Mouse (Mus musculus) hindlimb bud, embryonic 11.5 days (tissue): Measurements from ENCODE around the gene Hmgb1.

Experiments
- DNase-seq: peaks from one replicate; pipeline ENCODE4 v3.0.0-alpha.2; 2012; ENCODE audit warnings: low read depth, low spot score; ENCODE audit errors: extremely low spot score

The Hmgb1 gene

DNA sequence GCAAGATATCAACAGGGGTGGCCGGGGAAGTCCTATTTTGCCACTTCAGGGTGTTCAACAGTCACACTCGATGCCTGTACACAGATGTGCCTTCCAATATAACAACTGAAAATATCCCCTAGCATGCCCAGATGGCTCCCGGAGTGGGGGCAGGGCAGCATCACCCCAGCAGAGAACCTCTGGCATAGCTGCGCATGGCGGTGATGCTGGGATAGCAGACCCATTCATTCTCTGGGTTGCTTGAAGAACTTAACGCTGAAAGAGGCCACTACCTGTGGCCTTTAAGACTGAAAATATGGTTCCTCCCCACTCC lies 181.5 kb downstream of the Hmgb1 start:
- no peak for DNase-seq

DNA sequence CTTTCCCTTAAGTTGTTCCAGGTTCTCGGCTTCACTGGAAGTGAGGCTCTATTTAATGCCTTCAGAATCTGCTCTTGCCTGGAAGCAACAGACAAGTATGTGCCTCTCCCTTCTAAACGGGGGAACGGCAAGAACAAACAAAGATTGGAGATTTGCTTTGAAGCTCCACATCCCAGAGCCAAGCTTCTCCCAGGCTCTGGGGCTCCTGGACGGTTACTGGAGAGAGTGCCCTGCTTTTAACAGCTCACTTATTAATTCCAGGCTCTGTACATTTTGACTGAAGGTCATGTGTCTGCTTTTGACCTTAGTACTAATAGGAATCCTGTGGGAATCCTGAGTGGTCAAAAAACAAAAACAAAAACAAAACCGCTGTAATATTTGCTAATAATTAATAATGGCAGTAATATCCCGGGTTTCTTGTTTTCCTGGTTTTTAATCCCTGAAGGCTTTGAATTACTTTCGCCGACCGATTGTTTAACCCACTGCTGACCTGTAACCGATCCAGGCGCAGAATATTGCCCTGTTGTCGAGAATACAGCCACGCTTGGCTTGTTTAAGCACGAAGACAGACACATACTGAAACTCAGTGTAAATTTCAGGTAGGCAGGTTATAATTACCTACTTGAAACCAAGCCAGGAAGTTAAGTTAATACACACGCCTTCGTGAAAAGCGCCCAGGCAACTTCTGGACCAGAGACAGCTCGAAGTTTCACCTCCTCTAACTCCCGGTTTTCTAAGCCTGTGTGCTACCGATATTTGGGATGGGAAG lies 182.1 kb downstream of the Hmgb1 start:
- no peak for DNase-seq

DNA sequence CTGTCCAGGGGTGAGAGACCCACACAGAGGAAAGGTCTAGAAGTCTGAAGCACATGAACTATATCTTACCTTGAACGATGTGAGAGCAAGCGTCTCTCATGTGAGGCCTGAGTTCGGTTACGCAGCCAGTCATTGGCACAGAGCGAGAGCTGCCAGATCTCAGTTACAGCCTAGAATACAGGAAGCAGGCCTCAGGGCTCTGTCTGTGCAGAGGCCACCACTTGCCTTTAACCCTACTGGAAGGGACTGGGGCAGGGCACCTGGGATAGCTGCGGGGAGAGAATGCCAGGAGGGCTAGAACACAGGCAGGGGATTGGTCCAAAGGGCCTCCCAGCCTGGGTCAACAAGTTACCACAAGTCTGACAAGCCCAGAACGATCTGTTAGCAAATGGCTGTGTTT lies 184.5 kb downstream of the Hmgb1 start:
- DNase-seq, result no peak

DNA sequence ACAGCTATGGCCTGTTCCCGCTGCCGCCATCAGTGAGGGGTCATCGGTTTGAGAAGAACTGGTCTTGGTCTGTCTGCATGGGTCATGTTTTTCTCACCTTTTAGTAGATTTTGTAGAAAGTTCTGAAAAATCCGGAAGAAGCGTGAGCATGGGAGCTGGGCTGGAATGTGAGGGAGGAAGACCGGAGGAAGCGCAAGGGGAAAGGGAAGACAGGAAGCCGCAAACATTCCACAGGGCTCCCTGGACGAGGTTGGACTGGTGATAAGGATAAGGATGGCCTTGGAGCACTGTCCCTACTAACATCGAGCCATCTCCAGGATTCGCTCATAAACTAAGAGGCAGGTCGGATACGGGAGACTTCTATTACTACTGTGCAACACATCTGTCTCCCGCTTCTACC lies 185.8 kb downstream of the Hmgb1 start:
- DNase-seq, result no peak

DNA sequence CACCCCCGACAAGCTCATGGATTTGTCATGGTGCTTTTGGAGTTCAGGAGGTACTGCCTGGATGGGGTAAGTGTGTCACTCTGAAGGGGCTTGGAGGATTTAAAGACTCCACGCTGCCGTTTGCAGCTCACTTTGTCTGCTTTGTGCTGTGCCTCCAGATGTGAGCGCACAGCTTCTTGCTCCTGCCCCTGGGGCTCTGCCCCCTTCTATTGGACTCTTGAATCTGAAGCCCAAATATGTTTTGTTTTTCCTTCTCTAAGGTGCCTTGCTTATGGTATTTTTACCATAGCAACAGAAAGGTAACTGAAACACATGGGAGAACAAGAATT lies 187.6 kb downstream of the Hmgb1 start:
- DNase-seq, result no peak
